Mouse (Mus musculus) heart, adult 2 months (tissue): Measurements from ENCODE around the gene Col25a1. TPM values are rescaled to one million over a fixed set of nuclear protein-coding genes. Genes with fewer than 3 reads are reported as not detected.

Experiments
- DNase-seq, 2 experiments: peaks; one replicate each; pipeline ENCODE4 v3.0.0; 2021
- H3K27ac ChIP-seq: fragments of 200-600 bp; 2 replicates; pipeline ENCODE4 v1.8.1; 2022
- H3K27me3 ChIP-seq: fragments of 200-500 bp; 2 replicates; pipeline ENCODE4 v1.6.1; 2012; ENCODE audit warnings: mild to moderate bottlenecking, low read length, inconsistent platforms, mixed read lengths; ENCODE audit not compliant: control insufficient read depth, insufficient read depth
- H3K36me3 ChIP-seq: fragments of 200-500 bp; 2 replicates; pipeline ENCODE4 v1.6.1; 2012; ENCODE audit warnings: low read length, inconsistent platforms; ENCODE audit not compliant: control insufficient read depth, insufficient read depth
- H3K4me1 ChIP-seq: fragments of 200-500 bp; 2 replicates; pipeline ENCODE4 v1.6.1; 2011; ENCODE audit warnings: low read length; ENCODE audit not compliant: control insufficient read depth, insufficient read depth
- H3K4me3 ChIP-seq: fragments of 200-600 bp; 2 replicates; pipeline ENCODE4 v1.8.1; 2022
- H3K79me2 ChIP-seq: fragments of 200-500 bp; replicated peaks from 2 replicates; pipeline ENCODE4 v1.6.1; 2012; ENCODE audit warnings: mild to moderate bottlenecking, inconsistent platforms, low read length, moderate library complexity, mixed read lengths; ENCODE audit not compliant: control insufficient read depth, insufficient read depth
- H3K9ac ChIP-seq: fragments of 200-500 bp; 2 replicates; pipeline ENCODE4 v1.6.1; 2012; ENCODE audit warnings: low read depth, mild to moderate bottlenecking, control low read depth, inconsistent platforms, low read length, mixed read lengths
- CTCF ChIP-seq: fragments of 200-600 bp; IDR thresholded peaks from 2 replicates; pipeline ENCODE4 v1.8.1; 2022; ENCODE audit warnings: antibody characterized with exemption, mild to moderate bottlenecking, moderate library complexity
- EP300 ChIP-seq: fragments of 200-500 bp; IDR thresholded peaks from 2 replicates; pipeline ENCODE4 v1.6.1; 2011; ENCODE audit warnings: low read depth, low read length, control low read depth; ENCODE audit not compliant: insufficient read depth
- POLR2A ChIP-seq: fragments of 200-500 bp; IDR thresholded peaks from 2 replicates; pipeline ENCODE4 v1.6.1; 2011; ENCODE audit warnings: mild to moderate bottlenecking, low read depth, low read length, control low read depth; ENCODE audit not compliant: insufficient read depth
- WGBS: fragments of 180-500 bp; shearing (Covaris S2); methylation state at CpG from one replicate; pipeline ENCODE4 v1.1.7; 2018; 5-methylcytosine and 5-hydroxymethylcytosine counted together
- intact Hi-C: fragments of 180-260 bp; cut with DNase I; formaldehyde crosslinking; loops from one replicate; pipeline ENCODE4 v1.15.1; 2025
- polyA plus RNA-seq: library from polyadenylated mRNA; depleted of rRNA; stranded (reverse); fragments of >200 nt; gene quantifications from 2 replicates; pipeline ENCODE4 v1.2.3, GENCODE M21; 2012
- total RNA-seq, 2 experiments: library from RNA; stranded (reverse); gene quantifications; 2 replicates each; pipeline ENCODE4 v1.2.3; 2021

Gene Col25a1
- total and polyA plus RNA-seq, 3 experiments: 0.10 to 0.39 (median 0.21) TPM

DNA sequence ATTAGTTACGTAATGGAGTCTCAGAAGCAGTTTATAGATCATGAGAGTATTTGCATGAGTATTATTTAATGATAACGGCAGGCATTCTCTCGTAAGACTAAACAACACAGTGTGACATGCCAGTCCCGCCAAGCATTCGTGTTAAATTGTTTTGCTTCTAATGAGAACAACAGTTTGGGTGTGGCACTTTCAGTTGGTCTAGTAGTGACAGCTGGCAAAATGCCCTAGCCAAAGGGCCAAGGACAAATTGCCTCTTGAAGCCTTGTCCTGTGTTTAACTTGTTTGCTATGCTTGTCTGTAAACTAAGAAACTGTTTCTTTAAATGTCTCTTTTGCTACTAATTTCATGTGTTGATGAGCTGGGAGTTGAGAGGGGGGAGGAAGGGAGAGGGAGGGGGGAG, 56.3 kb downstream of the Col25a1 start:
- Histone ChIP-seq H3K79me2 (no peaks in the 10 kb centered on the region), H3K4me1 (no peaks in the 10 kb centered on the region), H3K36me3 (no peaks in the 10 kb centered on the region), H3K4me3 (no peak overlapping the region), H3K9ac (no peak overlapping the region), H3K27me3 (no peaks in the 10 kb centered on the region), H3K27ac (no peak overlapping the region)
- no peak for TF ChIP-seq EP300
- TF ChIP-seq CTCF: no peak
- no peak for TF ChIP-seq POLR2A
- intact Hi-C loops: no loop called here
- DNase-seq: no peak
- WGBS: 39% methylated on average over 5 of the region's 5 CpGs

DNA sequence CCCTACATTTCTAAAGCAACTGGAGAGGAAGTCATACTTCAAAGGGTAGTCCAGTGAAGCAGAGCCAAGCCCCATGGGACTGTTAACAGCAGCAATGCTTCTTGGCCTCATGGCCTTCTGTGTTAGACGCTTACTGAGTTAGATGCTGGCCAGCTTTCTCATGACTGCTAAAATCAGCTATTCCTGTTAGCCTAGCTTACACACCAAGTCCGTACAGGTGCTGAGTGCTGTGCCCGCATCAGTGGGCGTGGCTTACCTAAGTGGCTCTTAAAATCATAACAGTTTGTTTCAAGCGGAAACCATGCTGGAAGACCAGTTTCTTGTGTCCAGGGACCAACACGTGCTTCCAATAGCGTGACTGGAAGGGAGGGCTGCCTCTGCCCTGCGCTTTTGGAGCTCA, 62.1 kb downstream of the Col25a1 start:
- Histone ChIP-seq H3K27ac (no peak overlapping the region), H3K79me2 (no peaks in the 10 kb centered on the region), H3K27me3 (no peaks in the 10 kb centered on the region), H3K9ac (no peak overlapping the region), H3K36me3 (no peaks in the 10 kb centered on the region), H3K4me3 (no peak overlapping the region), H3K4me1 (no peaks in the 10 kb centered on the region)
- DNase-seq: no peak
- no peak for TF ChIP-seq EP300
- no peak for TF ChIP-seq POLR2A
- TF ChIP-seq CTCF: no peak
- 71% methylated on average over 8 of the region's 8 CpGs for WGBS
- intact Hi-C loops: no loop called here

DNA sequence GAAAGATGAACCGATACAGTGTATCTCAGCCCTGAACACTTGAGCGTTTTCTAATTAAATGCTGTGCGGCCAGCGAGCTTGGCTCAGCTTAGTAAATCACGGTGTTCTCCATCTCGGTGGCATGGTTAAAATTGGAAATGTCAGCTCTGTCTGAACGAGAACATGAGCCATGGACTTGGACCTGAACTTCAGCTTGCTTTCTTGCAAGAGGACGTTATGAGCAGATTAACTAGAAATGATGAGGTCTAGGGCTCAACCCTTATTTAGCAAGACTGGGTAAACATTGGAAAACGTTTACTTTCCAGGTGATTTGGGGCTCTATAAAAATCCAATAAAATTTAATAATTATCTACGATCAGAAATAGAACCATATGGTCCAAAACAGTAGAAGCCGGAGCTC, 83.3 kb downstream of the Col25a1 start:
- H3K36me3 ChIP-seq: no peaks in the 10 kb centered on the region
- 87% methylated on average over 11 of the region's 11 CpGs for whole genome bisulfite sequencing
- intact Hi-C loops: no loop called here

DNA sequence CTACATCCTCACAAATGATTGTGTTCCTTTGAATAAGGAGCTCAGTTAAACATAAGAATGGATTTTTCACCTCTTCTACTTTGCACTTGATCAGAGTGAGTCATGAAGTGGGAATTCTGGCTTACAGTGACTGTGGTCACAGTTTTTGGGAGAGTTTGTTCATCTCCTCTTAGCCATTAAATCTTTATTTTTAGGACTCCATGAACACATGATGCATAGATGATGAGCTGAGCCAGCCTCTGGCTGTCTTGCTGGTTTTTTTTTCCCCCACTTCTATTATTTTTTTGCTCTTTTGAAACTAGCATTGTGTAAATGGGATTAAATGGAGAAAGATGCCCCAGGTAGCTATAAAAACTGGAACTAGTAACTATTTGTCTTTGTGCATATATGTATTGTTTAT, 84.8 kb downstream of the Col25a1 start:
- H3K4me1 ChIP-seq: no peaks in the 10 kb centered on the region
- H3K27ac ChIP-seq: no peak overlapping the region
- H3K9ac ChIP-seq: no peak overlapping the region
- H3K79me2 ChIP-seq: no peaks in the 10 kb centered on the region
- no peak for TF ChIP-seq POLR2A
- no peak for TF ChIP-seq CTCF
- TF ChIP-seq EP300: no peak
- H3K27me3 ChIP-seq: no peaks in the 10 kb centered on the region
- intact Hi-C loops: no loop called here
- no peak overlapping the region for H3K4me3 ChIP-seq
- no peak for DNase-seq
- H3K36me3 ChIP-seq: no peaks in the 10 kb centered on the region

More for the DNA sequence above, 83.3 kb downstream of the Col25a1 start:
- H3K4me1 ChIP-seq: no peaks in the 10 kb centered on the region
- no peak for DNase-seq
- no peaks in the 10 kb centered on the region for H3K27me3 ChIP-seq
- no peak overlapping the region for H3K27ac ChIP-seq
- H3K9ac ChIP-seq: no peak overlapping the region
- TF ChIP-seq CTCF (no peak), EP300 (no peak), POLR2A (no peak)
- H3K4me3 ChIP-seq: no peak overlapping the region
- H3K79me2 ChIP-seq: no peaks in the 10 kb centered on the region

DNA sequence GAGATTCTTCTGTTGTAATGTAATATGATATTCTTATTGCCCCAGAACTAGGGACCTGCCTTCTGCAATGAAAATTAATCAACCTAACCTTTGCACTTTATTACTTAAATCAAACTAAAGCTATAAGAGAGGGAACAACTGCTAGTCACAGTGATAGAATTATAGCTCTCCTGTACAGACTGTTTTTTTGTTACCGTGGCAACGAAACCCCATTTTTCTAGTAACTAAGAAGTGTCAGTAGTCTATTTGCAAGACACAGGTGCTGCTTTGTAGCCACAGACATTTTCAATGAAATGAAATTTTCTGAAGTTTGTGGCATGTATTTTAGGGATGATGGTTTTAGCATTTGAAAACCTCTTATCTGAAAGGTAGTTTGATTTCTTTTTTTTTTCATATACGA, 85.3 kb downstream of the Col25a1 start:
- Histone ChIP-seq H3K9ac (no peak overlapping the region), H3K36me3 (no peaks in the 10 kb centered on the region), H3K79me2 (no peaks in the 10 kb centered on the region), H3K4me1 (no peaks in the 10 kb centered on the region), H3K27me3 (no peaks in the 10 kb centered on the region), H3K27ac (no peak overlapping the region), H3K4me3 (no peak overlapping the region)
- intact Hi-C loops: no loop called here
- DNase-seq: no peak
- TF ChIP-seq POLR2A: no peak
- no peak for TF ChIP-seq CTCF
- no peak for TF ChIP-seq EP300
- WGBS: 97% methylated on average over 3 of the region's 3 CpGs

DNA sequence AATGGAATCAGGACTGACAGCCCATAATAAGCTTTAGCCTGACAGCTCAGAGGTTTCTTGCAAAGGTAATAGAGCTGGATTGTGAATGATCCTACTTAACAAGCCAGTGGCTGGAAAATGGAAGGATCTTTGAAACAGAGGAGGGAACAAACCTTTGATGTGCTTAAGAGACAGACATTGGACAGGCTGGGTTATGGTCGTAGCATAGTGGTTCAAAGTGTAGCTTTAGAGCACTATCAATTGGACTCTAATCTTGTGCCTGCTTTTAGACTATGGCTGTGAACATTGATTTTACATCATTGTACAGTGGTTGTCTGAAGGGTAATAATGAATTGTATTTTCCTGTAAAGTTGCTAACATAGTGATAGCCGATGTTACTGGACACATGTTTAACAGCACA, 86.4 kb downstream of the Col25a1 start:
- TF ChIP-seq POLR2A: no peak
- no peak for TF ChIP-seq CTCF
- no peak for TF ChIP-seq EP300
- Histone ChIP-seq H3K4me3 (no peak overlapping the region), H3K36me3 (no peaks in the 10 kb centered on the region), H3K9ac (no peak overlapping the region), H3K79me2 (no peaks in the 10 kb centered on the region), H3K4me1 (no peaks in the 10 kb centered on the region), H3K27me3 (no peaks in the 10 kb centered on the region), H3K27ac (no peak overlapping the region)
- WGBS: 76% methylated on average over 2 of the region's 2 CpGs
- intact Hi-C loops: no loop called here
- no peak for DNase-seq
